Mouse (Mus musculus) heart, embryonic 11.5 days (tissue): ENCODE measurements around the gene Vwa5b1. TPM values are rescaled to one million over a fixed set of nuclear protein-coding genes. Genes with fewer than 3 reads are reported as not detected.

Source experiments
- ATAC-seq: fragments of 200-750 bp; cut with Nextera tagmentation; replicated peaks from 2 replicates; pipeline ENCODE4 v1.8.0; 2017; ENCODE audit warnings: moderate library complexity; ENCODE audit not compliant: insufficient number of reproducible peaks, low FRiP score, low TSS enrichment
- H3K27ac ChIP-seq: fragments of 300-500 bp; sonication (generic); 2 replicates; pipeline ENCODE4 v1.5.1; 2014; ENCODE audit warnings: mild to moderate bottlenecking, low read depth, low read length
- H3K27me3 ChIP-seq: fragments of 300-500 bp; sonication (generic); 2 replicates; pipeline ENCODE4 v1.6.1; 2014; ENCODE audit warnings: mild to moderate bottlenecking, low read length, mixed read lengths; ENCODE audit not compliant: control insufficient read depth, insufficient read depth
- H3K36me3 ChIP-seq: fragments of 300-500 bp; sonication (generic); 2 replicates; pipeline ENCODE4 v1.6.1; 2014; ENCODE audit warnings: mild to moderate bottlenecking, low read length, moderate library complexity, mixed read lengths; ENCODE audit not compliant: control insufficient read depth, insufficient read depth
- H3K4me1 ChIP-seq: fragments of 300-500 bp; sonication (generic); 2 replicates; pipeline ENCODE4 v1.6.1; 2014; ENCODE audit warnings: low read length; ENCODE audit not compliant: control insufficient read depth, insufficient read depth
- H3K4me2 ChIP-seq: fragments of 300-500 bp; sonication (generic); 2 replicates; pipeline ENCODE4 v1.6.1; 2014; ENCODE audit warnings: mild to moderate bottlenecking, moderate library complexity
- H3K4me3 ChIP-seq: fragments of 300-500 bp; sonication (generic); 2 replicates; pipeline ENCODE4 v1.5.1; 2014; ENCODE audit warnings: low read depth, low read length
- H3K9ac ChIP-seq: fragments of 300-500 bp; sonication (generic); 2 replicates; pipeline ENCODE4 v1.6.1; 2014; ENCODE audit warnings: mild to moderate bottlenecking, low read depth, low read length, moderate library complexity
- H3K9me3 ChIP-seq: fragments of 300-500 bp; sonication (generic); replicated peaks from 2 replicates; pipeline ENCODE4 v1.6.1; 2016; ENCODE audit warnings: low read length; ENCODE audit not compliant: control insufficient read depth
- WGBS: fragments of 180-500 bp; shearing (Covaris S2); extraction: QIAGEN DNeasy Blood & Tissue Kit; methylation state at CpG from one replicate; pipeline ENCODE4 v1.1.7; 2014; ENCODE audit not compliant: insufficient replicate concordance; 5-methylcytosine and 5-hydroxymethylcytosine counted together
- polyA plus RNA-seq: library from polyadenylated mRNA; unstranded; fragments of >200 nt; fragmentation: Nextera tagmentation; extraction: Ambion mirVana; gene quantifications from 2 replicates; pipeline ENCODE4 v1.2.1, GENCODE M21; 2014

Gene Vwa5b1
- not detected in 2 replicates for polyA plus RNA-seq

DNA sequence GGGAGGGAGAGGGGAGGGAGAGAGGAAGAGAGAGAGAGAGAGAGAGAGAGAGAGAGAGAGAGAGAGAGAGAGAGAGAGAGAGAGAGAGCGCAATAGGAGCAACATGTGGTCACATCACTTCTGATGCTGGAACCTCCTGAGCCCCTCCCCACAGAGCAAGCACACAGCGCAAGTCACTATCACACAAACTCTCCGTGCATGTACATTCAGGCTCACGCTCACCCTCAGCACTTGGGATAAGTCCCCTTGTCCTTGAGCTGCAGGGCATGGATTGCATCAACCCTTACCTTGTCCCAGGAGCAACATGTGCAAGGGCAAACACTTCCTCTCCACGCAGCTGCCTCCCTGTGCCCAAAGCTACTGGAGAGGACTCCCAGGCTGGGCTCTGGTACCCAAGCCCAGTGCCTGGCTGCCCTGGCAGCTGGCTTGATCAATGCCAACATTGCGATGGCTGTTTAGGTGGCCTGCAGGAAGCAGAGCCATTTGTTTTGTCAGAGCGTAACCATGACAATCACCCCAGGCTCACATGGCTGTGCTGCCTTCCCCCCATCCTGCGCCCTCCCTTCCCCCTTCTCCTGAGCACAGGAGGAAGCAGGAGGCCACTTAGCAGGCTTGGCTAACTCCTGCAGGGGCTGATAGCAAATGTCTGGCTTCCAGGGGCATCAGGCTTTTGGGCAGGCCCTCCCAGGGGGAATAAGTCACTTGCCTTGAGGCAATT lies at the start of gene Vwa5b1:
Vwa5b1 (minus strand) TSS at position 457 of the 718 bp plus-strand sequence.
- H3K9ac ChIP-seq: no peak within 1 kb of the TSS
- ATAC-seq: no peak
- H3K9me3 ChIP-seq: no peaks in the 10 kb centered on the region
- no peak within 1 kb of the TSS for H3K4me3 ChIP-seq
- peaks cover 5% of the 10 kb centered on the region; the same call in 1 of the 2 replicates for H3K4me1 ChIP-seq
- H3K36me3 ChIP-seq: no peaks in the 10 kb centered on the region
- H3K27ac ChIP-seq: no peak within 1 kb of the TSS
- 16% methylated on average over 8 of the region's 8 CpGs for WGBS
- no peaks in the 10 kb centered on the region; the same call in 1 of the 2 replicates for H3K27me3 ChIP-seq
- no peak within 1 kb of the TSS for H3K4me2 ChIP-seq

DNA sequence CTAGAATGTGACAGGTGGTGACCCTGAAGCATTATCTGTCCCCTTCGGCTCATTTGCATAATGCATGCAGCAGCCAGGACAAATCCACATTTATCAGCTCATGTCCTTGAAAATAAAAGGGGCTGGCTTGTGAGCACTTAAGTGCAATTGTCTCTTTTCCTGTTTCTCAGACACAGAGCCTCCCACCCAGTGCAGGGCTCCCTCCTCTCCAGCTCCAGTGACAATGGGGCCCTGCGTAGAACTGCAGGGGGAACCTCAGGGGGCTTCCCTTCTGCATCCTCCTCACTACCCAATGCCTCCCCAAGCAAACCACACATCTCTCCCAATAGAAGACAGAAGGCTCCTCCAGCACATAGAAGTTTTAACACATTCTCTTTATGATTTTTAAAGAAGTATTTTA lies 47.1 kb upstream of the Vwa5b1 start:
- no peaks in the 10 kb centered on the region for H3K36me3 ChIP-seq
- H3K27ac ChIP-seq: no peak overlapping the region
- no peak overlapping the region for H3K9ac ChIP-seq
- H3K4me1 ChIP-seq: no peaks in the 10 kb centered on the region
- H3K9me3 ChIP-seq: no peaks in the 10 kb centered on the region
- no peak overlapping the region for H3K4me3 ChIP-seq
- ATAC-seq: no peak
- WGBS: 65% methylated on average over 2 of the region's 2 CpGs
- peaks cover 9% of the 10 kb centered on the region for H3K27me3 ChIP-seq
- H3K4me2 ChIP-seq: no peak overlapping the region

DNA sequence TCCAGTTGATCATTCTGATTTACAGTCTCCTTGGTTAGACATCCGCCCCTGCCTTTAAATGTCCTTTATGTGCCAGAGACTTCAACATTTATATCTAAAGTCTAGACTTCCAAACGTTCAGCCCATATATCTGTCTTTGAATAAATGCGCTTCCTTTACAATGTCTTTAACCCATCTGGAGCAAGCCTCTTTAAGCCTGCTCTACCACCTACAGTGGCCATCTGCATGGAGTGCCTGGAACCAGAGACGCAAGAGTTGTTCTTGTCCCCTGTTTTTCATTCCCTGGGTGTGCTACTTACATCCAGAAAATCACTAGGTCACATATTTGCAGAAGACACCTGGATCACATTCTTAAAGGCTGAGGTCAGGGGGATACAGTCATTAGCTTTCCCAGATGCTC lies 44.4 kb upstream of the Vwa5b1 start:
- Histone ChIP-seq H3K9me3 (no peaks in the 10 kb centered on the region), H3K4me3 (no peak overlapping the region), H3K4me2 (no peak overlapping the region), H3K27me3 (peaks cover 23% of the 10 kb centered on the region), H3K9ac (no peak overlapping the region), H3K27ac (no peak overlapping the region), H3K36me3 (no peaks in the 10 kb centered on the region), H3K4me1 (no peaks in the 10 kb centered on the region)
- ATAC-seq: no peak
- WGBS: 70% methylated on average over 4 of the region's 4 CpGs

DNA sequence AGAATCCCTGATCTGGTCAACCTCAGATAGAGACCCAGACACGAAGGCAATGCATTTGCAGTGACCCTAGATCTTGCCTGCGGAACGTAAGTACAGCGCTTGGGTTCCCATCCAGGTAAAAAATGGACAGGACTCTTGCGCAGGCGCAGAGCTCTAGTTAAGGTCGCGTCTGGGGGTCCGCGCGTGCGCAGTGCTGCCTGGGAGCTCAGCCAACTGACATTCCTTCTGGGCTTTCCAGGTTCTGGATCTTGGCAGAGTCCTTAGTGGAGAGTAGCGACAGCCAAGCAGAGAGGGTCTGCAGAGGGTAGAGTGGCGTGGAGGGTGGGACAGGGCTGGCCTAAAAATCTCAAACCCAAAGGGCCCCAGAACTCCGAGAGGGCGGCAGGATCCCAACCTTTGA lies 41.9 kb upstream of the Vwa5b1 start:
- H3K4me1 ChIP-seq: no peaks in the 10 kb centered on the region
- WGBS: 20% methylated on average over 16 of the region's 16 CpGs
- H3K4me2 ChIP-seq: no peak overlapping the region
- no peak overlapping the region for H3K9ac ChIP-seq
- no peak overlapping the region for H3K27ac ChIP-seq
- H3K27me3 ChIP-seq: peaks cover 28% of the 10 kb centered on the region
- no peaks in the 10 kb centered on the region for H3K9me3 ChIP-seq
- no peaks in the 10 kb centered on the region for H3K36me3 ChIP-seq
- H3K4me3 ChIP-seq: no peak overlapping the region
- ATAC-seq: no peak

DNA sequence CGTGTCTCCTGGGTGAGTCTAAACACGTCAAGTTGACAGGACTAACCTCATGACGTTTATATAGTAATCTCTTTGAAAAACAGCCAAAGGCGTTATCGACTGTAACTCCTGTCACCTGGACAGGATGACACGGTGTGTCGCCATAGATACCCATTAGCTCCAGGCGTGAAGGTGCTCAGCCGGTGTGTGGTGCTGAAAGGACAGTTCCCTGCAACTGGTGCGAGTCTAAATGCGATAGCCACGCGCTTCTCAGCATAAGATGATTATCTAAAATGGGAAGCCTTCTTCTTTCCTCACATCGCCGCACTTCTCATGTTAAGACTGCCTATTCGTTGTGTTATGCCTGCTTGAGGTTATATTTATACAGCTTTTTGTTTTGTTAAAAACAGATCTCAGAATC lies 40.8 kb upstream of the Vwa5b1 start:
- Histone ChIP-seq H3K27me3 (peaks cover 28% of the 10 kb centered on the region), H3K27ac (no peak overlapping the region), H3K9ac (no peak overlapping the region), H3K4me1 (no peaks in the 10 kb centered on the region), H3K4me2 (no peak overlapping the region), H3K9me3 (no peaks in the 10 kb centered on the region), H3K4me3 (no peak overlapping the region), H3K36me3 (no peaks in the 10 kb centered on the region)
- WGBS: 11% methylated on average over 16 of the region's 16 CpGs
- ATAC-seq: no peak

DNA sequence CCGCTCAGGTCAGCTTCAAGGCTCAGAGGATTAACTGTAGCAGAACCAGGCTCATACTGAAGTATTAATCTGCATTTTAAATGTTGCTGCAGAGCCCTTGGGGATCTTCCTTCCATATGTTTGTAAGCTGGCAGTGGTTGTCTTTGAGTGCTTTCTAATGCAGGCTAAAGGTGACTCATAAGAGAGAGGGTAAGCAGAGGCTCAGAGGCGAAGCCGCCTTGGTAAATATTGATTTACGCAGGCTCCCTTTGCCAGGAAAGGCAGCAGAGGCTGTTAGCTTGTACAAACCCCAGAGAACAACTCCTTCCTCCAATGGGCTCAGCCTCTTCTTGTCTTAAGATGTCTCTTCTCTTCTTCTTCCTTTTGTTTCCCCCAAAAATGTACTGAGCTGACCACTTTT lies 36.5 kb upstream of the Vwa5b1 start:
- no peak for ATAC-seq
- H3K4me2 ChIP-seq: no peak overlapping the region
- no peak overlapping the region for H3K4me3 ChIP-seq
- H3K4me1 ChIP-seq: no peaks in the 10 kb centered on the region
- 64% methylated on average over 4 of the region's 4 CpGs for WGBS
- no peaks in the 10 kb centered on the region for H3K9me3 ChIP-seq
- H3K9ac ChIP-seq: no peak overlapping the region
- H3K36me3 ChIP-seq: no peaks in the 10 kb centered on the region
- H3K27ac ChIP-seq: no peak overlapping the region
- peaks cover 25% of the 10 kb centered on the region for H3K27me3 ChIP-seq

DNA sequence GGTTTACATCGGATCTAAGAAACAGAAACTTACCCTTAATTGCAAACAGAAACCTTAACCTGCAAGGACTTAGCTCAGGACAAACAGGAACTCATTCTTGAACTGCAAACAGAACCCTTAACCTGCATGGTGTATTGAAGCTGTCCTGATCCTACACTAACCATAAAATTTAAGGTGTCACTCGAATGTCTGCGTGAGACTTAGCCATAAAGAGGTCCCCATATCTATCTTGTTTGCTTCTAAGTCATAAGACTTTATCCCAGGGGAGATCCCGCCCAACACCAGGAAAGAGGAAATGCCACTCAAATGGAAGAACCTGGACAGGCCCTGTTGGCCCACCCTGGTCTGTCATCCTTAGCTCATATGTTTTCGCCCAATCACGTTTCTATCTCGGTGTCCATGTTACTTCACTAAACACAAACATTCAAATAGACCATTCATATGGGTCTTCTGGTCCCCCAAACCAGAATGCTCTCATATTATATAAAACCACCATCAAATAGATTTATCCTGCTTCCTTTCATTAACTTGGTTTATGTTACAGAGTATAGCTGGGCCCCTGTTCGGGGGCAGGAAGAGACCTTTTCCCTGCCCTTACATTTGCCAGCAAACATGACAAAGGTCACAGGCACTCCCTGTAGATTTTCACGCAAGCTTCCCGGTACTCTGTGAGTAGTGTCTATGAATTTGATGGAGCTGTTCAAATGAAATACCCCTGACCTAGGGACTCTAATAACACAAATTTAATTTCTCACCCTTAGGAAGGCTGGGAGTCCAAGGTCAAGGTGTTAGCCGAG lies 34.6 kb upstream of the Vwa5b1 start:
- no peak overlapping the region for H3K4me2 ChIP-seq
- peaks cover 25% of the 10 kb centered on the region for H3K27me3 ChIP-seq
- no peak overlapping the region for H3K4me3 ChIP-seq
- H3K9me3 ChIP-seq: no peaks in the 10 kb centered on the region
- H3K4me1 ChIP-seq: no peaks in the 10 kb centered on the region
- H3K36me3 ChIP-seq: no peaks in the 10 kb centered on the region
- WGBS: 79% methylated on average over 11 of the region's 11 CpGs
- H3K9ac ChIP-seq: no peak overlapping the region
- no peak for ATAC-seq
- no peak overlapping the region for H3K27ac ChIP-seq

DNA sequence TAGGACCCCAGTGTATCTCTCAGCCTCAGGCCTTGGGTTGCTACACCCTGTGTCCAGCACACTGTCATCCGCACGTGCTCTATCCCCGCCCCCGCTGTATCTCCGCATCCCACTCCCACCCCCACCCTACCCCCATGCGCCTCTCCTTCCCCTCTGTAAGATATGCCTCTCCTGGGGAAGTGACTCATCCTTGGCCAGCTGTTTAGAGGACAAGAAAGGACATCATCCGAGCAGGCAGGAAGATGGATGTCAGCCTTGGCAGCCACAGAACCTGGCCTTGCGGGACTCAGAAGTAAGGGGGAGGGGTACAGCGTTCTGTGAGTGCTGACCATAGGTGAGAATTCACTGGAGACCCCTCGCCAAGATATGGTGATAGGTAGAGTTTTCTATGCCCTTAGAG lies 30.8 kb upstream of the Vwa5b1 start:
- ATAC-seq: no peak
- peaks cover 19% of the 10 kb centered on the region; the same call in 1 of the 2 replicates for H3K27me3 ChIP-seq
- 51% methylated on average over 10 of the region's 10 CpGs for WGBS

More for the DNA sequence above, 30.8 kb upstream of the Vwa5b1 start:
- Histone ChIP-seq H3K4me3 (no peak overlapping the region), H3K36me3 (no peaks in the 10 kb centered on the region), H3K4me1 (no peaks in the 10 kb centered on the region), H3K4me2 (no peak overlapping the region), H3K9ac (no peak overlapping the region), H3K9me3 (no peaks in the 10 kb centered on the region), H3K27ac (no peak overlapping the region)
